Mouse (Mus musculus) liver, embryonic 16.5 days (tissue): Measurements from ENCODE around the gene Fam136a. TPM values are rescaled to one million over a fixed set of nuclear protein-coding genes. Genes with fewer than 3 reads are reported as not detected.
"Not testable (repeated sequence)": the region's sequence is repeated elsewhere in the genome, so short reads cannot be mapped to it uniquely, and the experiment has no call there.

Source experiments
- ATAC-seq: fragments of 200-750 bp; cut with Nextera tagmentation; 2 replicates; pipeline ENCODE4 v1.8.0; 2017; ENCODE audit warnings: low read depth, mild to moderate bottlenecking, moderate number of reproducible peaks, moderate library complexity
- H3K27ac ChIP-seq: fragments of 300-500 bp; sonication (generic); 2 replicates; pipeline ENCODE4 v1.5.1; 2014; ENCODE audit warnings: mild to moderate bottlenecking, low read length
- H3K27me3 ChIP-seq: fragments of 300-500 bp; sonication (generic); 2 replicates; pipeline ENCODE4 v1.6.1; 2014; ENCODE audit warnings: low read depth, low read length, mixed read lengths; ENCODE audit not compliant: control insufficient read depth, insufficient read depth
- H3K36me3 ChIP-seq: fragments of 300-500 bp; sonication (generic); 2 replicates; pipeline ENCODE4 v1.6.1; 2014; ENCODE audit warnings: mild to moderate bottlenecking; ENCODE audit not compliant: control insufficient read depth, insufficient read depth
- H3K4me1 ChIP-seq: fragments of 300-500 bp; sonication (generic); 2 replicates; pipeline ENCODE4 v1.6.1; 2014; ENCODE audit warnings: low read depth, low read length, mixed read lengths; ENCODE audit not compliant: control insufficient read depth
- H3K4me2 ChIP-seq: fragments of 300-500 bp; sonication (generic); 2 replicates; pipeline ENCODE4 v1.6.1; 2014; ENCODE audit warnings: low read depth, low read length, mixed read lengths
- H3K4me3 ChIP-seq: fragments of 300-500 bp; sonication (generic); 2 replicates; pipeline ENCODE4 v1.5.1; 2014; ENCODE audit warnings: low read depth, mild to moderate bottlenecking, low read length
- H3K9ac ChIP-seq: fragments of 300-500 bp; sonication (generic); 2 replicates; pipeline ENCODE4 v1.6.1; 2014; ENCODE audit warnings: low read depth, low read length
- H3K9me3 ChIP-seq: fragments of 300-500 bp; sonication (generic); replicated peaks from 2 replicates; pipeline ENCODE4 v1.6.1; 2016; ENCODE audit warnings: low read length; ENCODE audit not compliant: control insufficient read depth
- WGBS: fragments of 180-500 bp; shearing (Covaris S2); extraction: QIAGEN DNeasy Blood & Tissue Kit; methylation state at CpG from one replicate; pipeline ENCODE4 v1.1.7; 2014; ENCODE audit not compliant: insufficient replicate concordance; 5-methylcytosine and 5-hydroxymethylcytosine counted together
- polyA plus RNA-seq: library from polyadenylated mRNA; unstranded; fragments of >200 nt; fragmentation: Nextera tagmentation; extraction: Ambion mirVana; gene quantifications from 2 replicates; pipeline ENCODE4 v1.2.1, GENCODE M21; 2015

Fam136a gene
- polyA plus RNA-seq, 1 experiment from 2014 or later, result 58.6 TPM

DNA sequence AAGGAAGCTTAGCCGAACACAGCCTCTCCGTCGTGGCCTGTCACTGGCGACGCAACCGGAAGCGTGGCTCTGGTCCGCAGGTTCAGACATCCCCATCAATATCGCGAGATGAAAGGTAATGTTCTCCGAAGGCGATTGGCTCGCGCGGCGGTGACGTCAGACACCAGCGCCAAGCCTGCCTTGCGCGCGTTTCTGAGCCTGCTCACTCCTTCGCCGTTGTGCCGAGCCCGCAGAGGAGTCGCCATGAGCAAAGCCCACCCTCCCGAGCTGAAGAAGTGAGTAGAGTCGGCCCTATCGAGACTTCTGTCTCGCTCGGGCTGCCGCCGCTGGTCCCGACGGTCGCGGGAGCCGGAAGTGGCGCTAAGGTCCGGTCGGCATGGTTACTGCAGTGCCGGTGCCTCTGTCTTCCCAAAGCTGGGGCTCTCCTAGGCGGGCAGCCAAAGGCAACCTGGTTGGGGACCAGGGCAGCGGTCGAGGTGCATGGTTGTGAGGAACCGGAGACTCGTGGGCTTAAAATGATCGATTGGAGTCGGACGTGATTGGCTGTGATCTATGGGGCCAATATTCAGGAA, 6.0 kb downstream of the Fam136a start:
- peak; percentile 97 for ATAC-seq
- Histone ChIP-seq H3K36me3 (peaks cover 2% of the 10 kb centered on the region), H3K27ac (peak overlapping the region; percentile 79), H3K4me1 (peaks cover 27% of the 10 kb centered on the region), H3K27me3 (no peaks in the 10 kb centered on the region), H3K9me3 (no peaks in the 10 kb centered on the region), H3K9ac (peak overlapping the region; percentile 74), H3K4me3 (peak overlapping the region; percentile 69), H3K4me2 (peak overlapping the region; percentile 84)
- WGBS, result under 1% methylated on average over 50 of the region's 50 CpGs

DNA sequence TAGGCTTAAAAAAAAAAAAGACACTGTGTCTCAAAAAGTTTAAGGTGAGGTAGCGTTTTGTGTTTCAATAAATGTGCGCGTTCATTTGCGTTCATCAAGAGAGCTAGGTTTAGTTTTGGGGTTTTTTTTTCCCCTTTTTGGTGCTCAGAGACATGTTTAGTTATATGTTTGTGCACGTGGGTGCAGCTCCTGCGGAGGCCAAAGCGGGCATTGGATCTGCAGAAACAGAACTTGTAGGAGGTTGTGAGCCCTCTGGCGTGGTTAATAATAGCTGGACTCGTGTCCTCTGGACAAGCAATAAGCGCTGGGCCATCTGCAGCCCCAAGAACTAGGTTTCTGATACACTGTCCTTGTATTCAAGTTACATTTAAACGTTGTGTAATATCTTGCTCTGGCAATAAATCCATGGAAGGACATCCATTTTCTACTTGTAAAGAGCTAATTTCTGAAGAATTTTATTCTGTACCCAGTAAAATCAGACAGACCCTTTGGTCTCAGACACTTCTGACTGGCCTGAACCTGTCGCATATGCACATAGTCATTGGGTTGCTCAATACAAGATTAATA, 6.6 kb downstream of the Fam136a start:
- 3% methylated on average over 12 of the region's 12 CpGs for WGBS
- Histone ChIP-seq H3K9ac (peak overlapping the region; percentile 74), H3K9me3 (no peaks in the 10 kb centered on the region), H3K4me1 (peaks cover 21% of the 10 kb centered on the region), H3K4me2 (peak overlapping the region; percentile 67), H3K4me3 (peak overlapping the region; percentile 69), H3K27ac (no peak overlapping the region), H3K27me3 (no peaks in the 10 kb centered on the region), H3K36me3 (peaks cover 7% of the 10 kb centered on the region)
- no peak for ATAC-seq

DNA sequence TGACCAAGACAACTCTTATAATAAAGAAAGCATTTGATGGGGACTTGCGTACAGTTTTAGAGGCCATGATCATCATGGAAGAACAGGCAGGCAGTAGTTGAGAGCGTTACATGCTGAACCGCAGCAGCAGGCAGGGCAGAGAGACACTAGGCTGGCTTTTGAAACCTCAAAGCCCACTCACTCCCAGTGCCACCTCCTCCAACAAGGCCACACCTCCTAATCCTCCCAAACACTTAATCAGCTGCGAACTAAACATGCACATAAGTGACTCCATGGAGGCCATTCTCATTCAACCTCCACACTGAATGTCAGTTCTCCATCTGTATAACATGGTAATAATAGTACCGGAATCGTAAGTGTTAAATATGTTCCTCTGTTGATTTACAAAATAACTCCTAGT, 8.1 kb downstream of the Fam136a start:
- Histone ChIP-seq H3K4me1 (peaks cover 20% of the 10 kb centered on the region), H3K4me2 (no peak overlapping the region), H3K36me3 (peaks cover 23% of the 10 kb centered on the region), H3K27ac (no peak overlapping the region), H3K27me3 (no peaks in the 10 kb centered on the region), H3K9ac (no peak overlapping the region), H3K9me3 (no peaks in the 10 kb centered on the region), H3K4me3 (no peak overlapping the region)
- no peak for ATAC-seq
- 88% methylated on average over 6 of the region's 6 CpGs for WGBS

DNA sequence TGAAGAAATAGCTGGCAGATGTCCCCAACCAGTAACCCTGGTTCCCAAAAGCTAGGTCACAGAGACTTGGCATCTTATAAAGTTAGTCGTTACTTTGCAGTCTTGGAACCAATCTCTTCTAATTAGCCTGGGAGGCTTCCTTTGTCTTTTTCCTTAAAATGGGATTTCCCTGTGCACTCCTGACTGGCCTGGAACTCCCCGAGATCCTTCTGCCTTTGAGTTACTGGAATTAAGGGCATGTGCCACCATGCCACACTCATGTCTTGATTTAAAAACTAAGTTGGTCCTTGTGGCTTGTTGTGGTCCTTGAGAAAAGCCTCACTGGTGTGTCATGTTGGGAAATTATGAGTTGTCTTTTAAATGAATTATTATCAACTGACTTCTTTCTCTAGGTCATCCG, 12.9 kb downstream of the Fam136a start:
- no peak overlapping the region for H3K9ac ChIP-seq
- peaks cover 3% of the 10 kb centered on the region; the same call in 1 of the 2 replicates for H3K4me1 ChIP-seq
- no peak overlapping the region for H3K27ac ChIP-seq
- no peak for ATAC-seq
- H3K4me2 ChIP-seq, result no peak overlapping the region
- WGBS, result 82% methylated on average over 3 of the region's 3 CpGs
- no peak overlapping the region for H3K4me3 ChIP-seq
- H3K36me3 ChIP-seq, result peaks cover 31% of the 10 kb centered on the region
- H3K9me3 ChIP-seq, result no peaks in the 10 kb centered on the region
- no peaks in the 10 kb centered on the region for H3K27me3 ChIP-seq

DNA sequence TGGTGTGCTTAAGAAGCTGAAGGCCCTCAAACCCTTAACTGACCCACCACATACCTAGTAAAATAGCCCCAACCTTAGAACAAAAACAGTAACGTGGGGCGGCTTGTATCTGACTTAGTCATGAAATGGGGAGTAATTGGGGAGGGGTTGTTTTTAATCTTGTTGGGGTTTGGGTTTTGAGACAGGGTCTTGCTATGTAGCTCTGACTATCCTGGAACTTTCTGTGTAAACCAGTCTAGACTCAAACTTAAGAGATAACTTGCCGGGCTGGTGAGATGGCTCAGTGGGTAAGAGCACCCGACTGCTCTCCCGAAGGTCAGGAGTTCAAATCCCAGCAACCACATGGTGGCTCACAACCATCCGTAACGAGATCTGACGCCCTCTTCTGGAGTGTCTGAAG, 14.7 kb downstream of the Fam136a start:
- not testable (repeated sequence) for H3K4me2 ChIP-seq, H3K27ac ChIP-seq, H3K27me3 ChIP-seq, H3K9me3 ChIP-seq, ATAC-seq, H3K4me1 ChIP-seq, H3K9ac ChIP-seq, H3K4me3 ChIP-seq
- H3K36me3 ChIP-seq, result peaks cover 31% of the 10 kb centered on the region
- 64% methylated on average over 6 of the region's 8 CpGs for WGBS

DNA sequence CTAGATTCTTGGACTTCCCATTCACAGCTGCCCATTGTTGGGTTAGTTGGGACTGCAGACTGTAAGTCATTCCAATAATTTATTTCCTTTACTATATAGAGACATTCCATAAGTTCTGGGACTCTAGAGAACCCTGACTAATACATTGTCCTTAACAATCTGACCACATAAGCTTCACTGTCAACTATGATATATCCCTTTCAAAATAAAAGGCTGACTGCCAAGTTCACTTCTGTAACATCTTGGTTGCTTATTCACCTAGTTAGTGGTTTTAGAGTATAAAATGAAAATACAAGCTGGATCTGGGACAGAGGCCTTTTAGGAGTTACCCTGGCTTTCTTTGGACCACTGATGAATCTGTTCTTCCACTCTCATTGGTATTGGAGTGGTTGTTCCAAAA, 17.1 kb downstream of the Fam136a start:
- peaks cover 18% of the 10 kb centered on the region for H3K36me3 ChIP-seq
- H3K4me3 ChIP-seq, result no peak overlapping the region
- H3K9me3 ChIP-seq, result no peaks in the 10 kb centered on the region
- no peaks in the 10 kb centered on the region for H3K27me3 ChIP-seq
- no peak overlapping the region for H3K4me2 ChIP-seq
- no peak overlapping the region for H3K27ac ChIP-seq
- ATAC-seq, result no peak
- no peak overlapping the region for H3K9ac ChIP-seq
- no peaks in the 10 kb centered on the region; the same call in none of the 2 replicates for H3K4me1 ChIP-seq

DNA sequence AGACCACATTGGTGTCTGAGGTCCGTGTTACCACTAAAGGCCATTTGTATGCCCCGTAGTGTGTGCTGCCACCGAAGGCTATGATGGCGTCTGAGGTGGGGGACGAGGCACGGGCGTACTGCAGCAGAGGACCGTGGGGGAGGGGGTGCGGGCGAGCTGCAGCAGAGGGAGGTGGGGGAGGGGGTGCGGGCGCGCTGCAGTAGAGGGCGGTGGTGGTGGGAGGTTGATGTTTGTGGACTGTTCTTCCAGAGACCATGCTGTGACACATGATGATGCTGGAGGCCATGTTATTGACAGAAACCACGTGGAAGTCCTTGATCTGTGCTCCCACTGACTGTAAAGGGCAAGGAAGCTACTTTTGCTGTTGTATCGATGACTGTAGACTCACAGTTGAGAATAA, 17.9 kb downstream of the Fam136a start:
- H3K27me3 ChIP-seq, result no peaks in the 10 kb centered on the region
- H3K4me3 ChIP-seq, result no peak overlapping the region
- no peak overlapping the region for H3K4me2 ChIP-seq
- H3K27ac ChIP-seq, result no peak overlapping the region
- no peak overlapping the region for H3K9ac ChIP-seq
- WGBS, result 41% methylated on average over 16 of the region's 16 CpGs
- ATAC-seq, result peak; percentile 53
- H3K36me3 ChIP-seq, result peaks cover 10% of the 10 kb centered on the region
- no peaks in the 10 kb centered on the region for H3K9me3 ChIP-seq
- no peaks in the 10 kb centered on the region; the same call in none of the 2 replicates for H3K4me1 ChIP-seq

DNA sequence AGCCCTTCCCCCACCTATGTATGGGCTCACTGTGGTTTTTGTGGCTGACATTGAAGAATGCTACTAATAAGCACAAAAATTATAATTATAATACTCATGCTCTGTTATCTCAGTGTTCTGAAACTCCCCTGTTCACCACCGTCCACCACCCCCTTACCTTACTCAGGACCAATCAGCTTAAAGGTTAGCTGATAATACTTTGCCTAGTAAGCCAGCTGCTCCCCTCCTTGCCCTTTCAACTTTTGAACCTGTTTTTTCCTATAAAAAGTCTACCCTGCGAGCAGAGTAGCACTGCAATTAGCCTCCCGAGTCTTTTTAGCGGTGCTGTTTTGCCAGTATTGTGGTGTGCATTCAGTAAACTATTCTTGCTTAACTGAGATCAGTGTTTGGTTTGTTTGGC, 19.2 kb downstream of the Fam136a start:
- H3K4me2 ChIP-seq, result no peak overlapping the region
- H3K27me3 ChIP-seq, result no peaks in the 10 kb centered on the region
- H3K4me1 ChIP-seq, result no peaks in the 10 kb centered on the region; the same call in none of the 2 replicates
- no peak overlapping the region for H3K4me3 ChIP-seq
- H3K36me3 ChIP-seq, result peaks cover 5% of the 10 kb centered on the region; the same call in 1 of the 2 replicates
- H3K9me3 ChIP-seq, result no peaks in the 10 kb centered on the region
- no peak overlapping the region for H3K9ac ChIP-seq
- ATAC-seq, result no peak
- 45% methylated on average over 4 of the region's 4 CpGs for WGBS
- H3K27ac ChIP-seq, result peak overlapping the region; percentile 49; the same call in 1 of the 2 replicates

DNA sequence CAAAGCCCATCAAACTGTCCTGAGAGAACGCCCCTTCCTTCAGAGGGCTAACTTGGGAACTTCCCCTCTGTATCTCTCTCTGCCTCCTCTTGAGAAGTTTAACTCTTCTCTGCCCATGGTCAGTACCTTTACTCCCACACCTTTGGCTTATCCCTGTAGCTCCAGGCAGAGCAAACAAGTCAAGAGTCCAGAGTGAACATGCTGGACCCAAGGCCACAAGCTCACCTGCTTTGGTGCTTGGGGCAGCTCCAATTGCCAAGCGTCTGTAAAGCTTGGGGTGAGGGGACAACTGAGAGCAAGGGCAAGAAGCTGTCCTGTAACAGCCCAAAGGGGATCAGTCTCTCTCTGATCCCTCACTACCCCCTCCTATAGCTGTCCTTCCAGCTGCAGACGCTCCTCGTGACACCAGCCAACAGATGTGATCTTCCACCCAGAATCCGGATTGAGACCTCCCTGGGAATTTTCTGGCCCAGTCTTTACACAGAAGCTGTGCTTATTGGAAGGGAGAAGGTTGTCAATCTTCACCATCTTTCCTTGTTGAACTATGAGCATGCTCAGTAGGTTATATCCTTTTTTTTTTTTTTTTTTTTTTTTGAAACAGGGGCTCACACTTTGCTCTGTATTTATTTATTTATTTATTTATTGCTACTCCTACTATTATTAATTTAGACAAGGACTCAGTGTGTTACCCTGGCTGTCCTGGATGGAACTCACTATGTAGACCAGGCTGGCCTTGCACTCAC, 20.1 kb downstream of the Fam136a start:
- H3K9ac ChIP-seq, result no peak overlapping the region
- H3K4me3 ChIP-seq, result no peak overlapping the region
- H3K4me2 ChIP-seq, result no peak overlapping the region
- WGBS, result 69% methylated on average over 5 of the region's 5 CpGs
- H3K27ac ChIP-seq, result peak overlapping the region; percentile 66
- H3K9me3 ChIP-seq, result no peaks in the 10 kb centered on the region
- H3K4me1 ChIP-seq, result no peaks in the 10 kb centered on the region; the same call in none of the 2 replicates
- H3K27me3 ChIP-seq, result no peaks in the 10 kb centered on the region
- peaks cover 11% of the 10 kb centered on the region for H3K36me3 ChIP-seq
- ATAC-seq, result peak; percentile 72
